Mouse (Mus musculus): Measurements from ENCODE around the gene Haus2. TPM values are rescaled to one million over a fixed set of nuclear protein-coding genes. Genes with fewer than 3 reads are reported as not detected.

The Haus2 gene
- polyA plus RNA-seq, 1 experiment = 4.4 TPM

DNA sequence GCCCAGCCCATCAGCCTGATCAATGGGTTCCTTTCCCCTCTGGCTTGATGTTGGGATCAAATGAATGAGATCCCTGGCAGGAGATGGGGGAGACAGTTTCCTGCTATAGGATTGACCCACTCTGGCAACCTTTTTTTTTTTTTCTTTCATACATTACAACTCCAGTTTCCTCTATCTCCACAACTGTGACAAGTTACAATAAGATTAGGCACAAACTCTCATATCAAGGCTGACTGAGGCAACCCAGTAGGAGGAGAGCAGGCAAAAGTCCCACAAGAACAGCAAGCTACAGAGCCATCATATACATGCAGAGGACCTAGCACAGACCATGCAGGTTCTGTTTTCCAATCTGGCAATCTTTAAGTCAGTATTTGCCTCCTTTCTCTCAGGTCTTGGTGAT is 50.1 kb downstream of the Haus2 start:
- Histone ChIP-seq H3K4me2 (ENCODE audit: low read depth) (no peak overlapping the region), H3K79me2 (ENCODE audit: control insufficient read depth, insufficient read depth) (peaks cover 6% of the 10 kb centered on the region), H3K4me3 (no peak overlapping the region), H3ac (ENCODE audit: control insufficient read depth, insufficient read length) (no peak overlapping the region), H3K36me3 (ENCODE audit: control insufficient read depth, insufficient read depth) (no peaks in the 10 kb centered on the region), H3K27me3 (ENCODE audit: control insufficient read depth, insufficient read depth, insufficient read length) (no peaks in the 10 kb centered on the region)
- TF ChIP-seq POLR2AphosphoS2 (IDR thresholded peaks at IDR 0.05; ENCODE audit: insufficient read length, low read depth) (no peak), USF1 (IDR thresholded peaks at IDR 0.05; ENCODE audit: low read depth) (no peak), REST (IDR thresholded peaks at IDR 0.05; ENCODE audit: insufficient read depth, insufficient read length) (no peak), MYOG (IDR thresholded peaks at IDR 0.05; ENCODE audit: control insufficient read depth in 1 of 3, insufficient read depth in 1 of 3, insufficient read length in 2 of 3, low read depth in 2 of 3) (no peak), POLR2A (IDR thresholded peaks at IDR 0.05; ENCODE audit: insufficient read length, low read depth) (no peak), SRF (IDR thresholded peaks at IDR 0.05; ENCODE audit: control insufficient read depth, insufficient read length, low read depth) (no peak), MAX (IDR thresholded peaks at IDR 0.05; ENCODE audit: low read depth) (no peak), TCF12 (IDR thresholded peaks at IDR 0.05; ENCODE audit: insufficient read depth, poor library complexity, severe bottlenecking) (no peak), MYOD1 (IDR thresholded peaks at IDR 0.05; ENCODE audit: control insufficient read depth in 1 of 3, insufficient read length in 2 of 3, low read depth in 2 of 3) (no peak), E2F4 (IDR thresholded peaks at IDR 0.05; ENCODE audit: insufficient read depth) (no peak), CEBPB (IDR thresholded peaks at IDR 0.05; ENCODE audit: insufficient read depth, poor library complexity, severe bottlenecking) (no peak), TCF3 (IDR thresholded peaks at IDR 0.05; ENCODE audit: insufficient read length, low read depth) (no peak)

DNA sequence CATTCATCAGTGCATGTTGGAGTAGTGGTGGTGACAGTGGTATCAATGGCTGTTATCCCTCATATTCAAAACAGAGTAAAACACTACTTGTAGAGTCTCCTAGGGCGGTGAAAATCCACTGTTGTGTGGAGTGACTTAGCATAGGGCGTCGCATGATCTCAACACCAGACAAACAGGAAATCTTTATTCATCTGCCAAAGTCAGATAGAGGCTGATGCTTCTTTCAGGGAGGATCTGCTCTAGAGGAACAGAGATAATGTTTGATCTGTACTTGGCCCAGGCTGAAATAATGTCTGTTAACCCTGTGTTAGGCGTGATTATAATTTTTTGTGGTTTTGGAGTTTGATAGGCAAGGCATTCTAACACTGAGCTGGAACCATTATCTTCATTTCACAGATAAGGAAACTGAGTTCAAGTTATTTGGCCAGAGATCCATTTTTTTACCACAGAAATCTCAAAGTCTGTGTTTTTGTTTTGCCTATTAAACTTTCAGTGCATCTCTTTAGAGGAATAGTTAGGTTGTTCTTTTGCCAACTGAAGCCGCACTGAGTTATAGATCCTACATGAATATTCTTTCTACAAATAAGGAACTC is 51.4 kb downstream of the Haus2 start:
- no peak for TF ChIP-seq E2F4 (IDR thresholded peaks at IDR 0.05; ENCODE audit: insufficient read depth)
- no peak for TF ChIP-seq MAX (IDR thresholded peaks at IDR 0.05; ENCODE audit: low read depth)
- TF ChIP-seq POLR2AphosphoS2 (IDR thresholded peaks at IDR 0.05; ENCODE audit: insufficient read length, low read depth) = no peak
- TF ChIP-seq POLR2A (IDR thresholded peaks at IDR 0.05; ENCODE audit: insufficient read length, low read depth) = no peak
- no peak for TF ChIP-seq TCF3 (IDR thresholded peaks at IDR 0.05; ENCODE audit: insufficient read length, low read depth)
- TF ChIP-seq TCF12 (IDR thresholded peaks at IDR 0.05; ENCODE audit: insufficient read depth, poor library complexity, severe bottlenecking) = no peak
- TF ChIP-seq CEBPB (IDR thresholded peaks at IDR 0.05; ENCODE audit: insufficient read depth, poor library complexity, severe bottlenecking) = no peak
- no peak for TF ChIP-seq MYOD1 (IDR thresholded peaks at IDR 0.05; ENCODE audit: control insufficient read depth in 1 of 3, insufficient read length in 2 of 3, low read depth in 2 of 3)
- no peak for TF ChIP-seq REST (IDR thresholded peaks at IDR 0.05; ENCODE audit: insufficient read depth, insufficient read length)
- TF ChIP-seq MYOG (IDR thresholded peaks at IDR 0.05; ENCODE audit: control insufficient read depth in 1 of 3, insufficient read depth in 1 of 3, insufficient read length in 2 of 3, low read depth in 2 of 3) = no peak
- TF ChIP-seq USF1 (IDR thresholded peaks at IDR 0.05; ENCODE audit: low read depth) = no peak
- no peak for TF ChIP-seq SRF (IDR thresholded peaks at IDR 0.05; ENCODE audit: control insufficient read depth, insufficient read length, low read depth)
- peaks cover 6% of the 10 kb centered on the region for H3K79me2 ChIP-seq (ENCODE audit: control insufficient read depth, insufficient read depth)
- H3K4me3 ChIP-seq = no peak overlapping the region
- no peak overlapping the region for H3ac ChIP-seq (ENCODE audit: control insufficient read depth, insufficient read length)
- H3K36me3 ChIP-seq (ENCODE audit: control insufficient read depth, insufficient read depth) = no peaks in the 10 kb centered on the region
- no peak overlapping the region for H3K4me2 ChIP-seq (ENCODE audit: low read depth)
- H3K27me3 ChIP-seq (ENCODE audit: control insufficient read depth, insufficient read depth, insufficient read length) = no peaks in the 10 kb centered on the region

DNA sequence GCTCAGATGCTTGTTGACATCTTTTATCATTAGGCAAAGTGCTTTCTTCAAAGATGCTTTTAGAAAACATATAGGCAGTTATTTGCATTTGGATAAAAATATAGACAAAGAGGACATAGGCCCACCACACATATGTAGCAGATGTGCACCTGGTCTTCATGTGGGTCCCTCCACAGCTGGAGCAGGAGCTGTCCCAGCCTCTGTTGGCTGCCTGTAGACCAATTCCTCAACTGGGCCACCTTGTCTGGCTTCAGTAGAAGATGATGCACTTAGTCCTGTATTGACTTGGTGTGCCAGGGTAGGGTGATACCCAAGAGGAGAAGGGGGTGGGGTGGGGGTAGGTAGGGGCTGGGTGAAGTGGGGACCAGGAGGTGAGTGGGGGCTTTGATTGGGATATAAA is 53.6 kb downstream of the Haus2 start:
- H3K36me3 ChIP-seq (ENCODE audit: control insufficient read depth, insufficient read depth) = no peaks in the 10 kb centered on the region
- H3K27me3 ChIP-seq (ENCODE audit: control insufficient read depth, insufficient read depth, insufficient read length) = no peaks in the 10 kb centered on the region
- H3K4me3 ChIP-seq = no peak overlapping the region
- no peak for TF ChIP-seq TCF3 (IDR thresholded peaks at IDR 0.05; ENCODE audit: insufficient read length, low read depth)
- TF ChIP-seq USF1 (IDR thresholded peaks at IDR 0.05; ENCODE audit: low read depth) = no peak
- TF ChIP-seq MAX (IDR thresholded peaks at IDR 0.05; ENCODE audit: low read depth) = no peak
- no peak for TF ChIP-seq MYOD1 (IDR thresholded peaks at IDR 0.05; ENCODE audit: control insufficient read depth in 1 of 3, insufficient read length in 2 of 3, low read depth in 2 of 3)
- TF ChIP-seq MYOG (IDR thresholded peaks at IDR 0.05; ENCODE audit: control insufficient read depth in 1 of 3, insufficient read depth in 1 of 3, insufficient read length in 2 of 3, low read depth in 2 of 3) = no peak
- H3K4me2 ChIP-seq (ENCODE audit: low read depth) = no peak overlapping the region
- H3ac ChIP-seq (ENCODE audit: control insufficient read depth, insufficient read length) = no peak overlapping the region
- peaks cover 6% of the 10 kb centered on the region for H3K79me2 ChIP-seq (ENCODE audit: control insufficient read depth, insufficient read depth)

DNA sequence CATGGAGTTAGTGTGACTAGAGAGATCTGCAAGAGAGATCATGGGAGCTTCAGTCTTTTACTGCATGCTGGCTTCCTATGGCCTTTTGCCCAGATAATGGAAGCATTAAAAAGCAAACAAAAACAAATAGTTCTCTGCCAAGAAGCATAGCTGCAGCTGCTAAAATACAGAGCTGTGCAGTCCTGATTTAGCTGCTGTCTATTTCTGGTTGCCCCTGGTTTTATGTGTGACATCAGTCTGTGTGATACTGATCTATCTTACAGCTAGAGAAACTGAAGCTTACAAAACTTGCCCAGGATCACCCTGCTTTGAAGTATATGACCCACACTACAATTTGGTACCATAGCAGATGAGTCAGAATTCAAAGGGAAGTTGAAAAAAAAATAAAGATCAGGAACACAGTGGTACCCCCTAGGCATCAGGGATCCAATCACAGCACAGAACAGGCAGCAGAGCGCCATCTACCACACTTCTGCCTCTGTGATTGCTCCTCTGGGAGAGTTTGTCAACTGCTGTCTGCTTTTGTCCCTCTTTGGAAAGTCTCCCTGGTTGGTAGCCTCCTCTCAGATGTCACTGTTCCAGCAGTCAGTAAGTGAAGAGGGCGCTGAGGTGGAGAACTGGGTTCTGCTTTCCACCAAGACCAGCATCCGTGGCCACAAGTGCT is 54.4 kb downstream of the Haus2 start:
- Histone ChIP-seq H3ac (ENCODE audit: control insufficient read depth, insufficient read length) (no peak overlapping the region), H3K4me3 (no peak overlapping the region), H3K27me3 (ENCODE audit: control insufficient read depth, insufficient read depth, insufficient read length) (no peaks in the 10 kb centered on the region), H3K36me3 (ENCODE audit: control insufficient read depth, insufficient read depth) (no peaks in the 10 kb centered on the region), H3K4me2 (ENCODE audit: low read depth) (peak overlapping the region; percentile 51), H3K79me2 (ENCODE audit: control insufficient read depth, insufficient read depth) (peaks cover 6% of the 10 kb centered on the region)
- no peak for TF ChIP-seq TCF12 (IDR thresholded peaks at IDR 0.05; ENCODE audit: insufficient read depth, poor library complexity, severe bottlenecking)
- no peak for TF ChIP-seq POLR2AphosphoS2 (IDR thresholded peaks at IDR 0.05; ENCODE audit: insufficient read length, low read depth)
- no peak for TF ChIP-seq REST (IDR thresholded peaks at IDR 0.05; ENCODE audit: insufficient read depth, insufficient read length)
- TF ChIP-seq POLR2A (IDR thresholded peaks at IDR 0.05; ENCODE audit: insufficient read length, low read depth) = no peak

DNA sequence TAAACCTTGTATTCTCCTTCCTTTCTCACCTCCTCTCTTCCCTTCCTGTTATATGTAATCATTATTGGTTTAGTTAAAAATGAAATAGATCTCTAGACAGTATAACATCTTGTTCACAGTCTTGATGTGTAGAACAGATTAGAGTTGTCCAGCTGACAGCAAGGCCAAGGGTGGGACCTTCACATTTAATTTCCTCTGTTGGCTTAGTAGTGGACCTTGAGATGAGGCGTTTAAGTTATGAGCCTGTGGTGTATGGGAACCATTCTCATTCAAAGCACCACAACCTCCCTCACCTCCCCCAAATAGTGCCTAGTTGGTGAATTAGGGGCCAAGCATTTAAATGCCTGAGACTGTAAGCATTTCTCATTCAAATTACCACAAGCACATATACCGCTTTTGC is 58.3 kb downstream of the Haus2 start:
- H3K4me3 ChIP-seq = no peak overlapping the region
- H3K79me2 ChIP-seq (ENCODE audit: control insufficient read depth, insufficient read depth) = peaks cover 4% of the 10 kb centered on the region
- TF ChIP-seq MYOG (IDR thresholded peaks at IDR 0.05; ENCODE audit: control insufficient read depth in 1 of 3, insufficient read depth in 1 of 3, insufficient read length in 2 of 3, low read depth in 2 of 3) (no peak), MAX (IDR thresholded peaks at IDR 0.05; ENCODE audit: low read depth) (no peak), SRF (IDR thresholded peaks at IDR 0.05; ENCODE audit: control insufficient read depth, insufficient read length, low read depth) (no peak), POLR2A (IDR thresholded peaks at IDR 0.05; ENCODE audit: insufficient read length, low read depth) (no peak), USF1 (IDR thresholded peaks at IDR 0.05; ENCODE audit: low read depth) (no peak), CEBPB (IDR thresholded peaks at IDR 0.05; ENCODE audit: insufficient read depth, poor library complexity, severe bottlenecking) (no peak)
- no peak overlapping the region for H3ac ChIP-seq (ENCODE audit: control insufficient read depth, insufficient read length)
- H3K27me3 ChIP-seq (ENCODE audit: control insufficient read depth, insufficient read depth, insufficient read length) = no peaks in the 10 kb centered on the region
- no peak overlapping the region for H3K4me2 ChIP-seq (ENCODE audit: low read depth)
- no peaks in the 10 kb centered on the region for H3K36me3 ChIP-seq (ENCODE audit: control insufficient read depth, insufficient read depth)
